Mouse (Mus musculus) cerebellum, adult 2 months (tissue): ENCODE results near the gene Ttll11. TPM values are rescaled to one million over a fixed set of nuclear protein-coding genes. Genes with fewer than 3 reads are reported as not detected.

Source experiments
- DNase-seq, 2 experiments: peaks; one replicate each; pipeline ENCODE4 v3.0.0; 2021
- H3K27ac ChIP-seq: fragments of 200-500 bp; 2 replicates; pipeline ENCODE4 v1.5.1; 2012; ENCODE audit warnings: low read length, control low read depth, inconsistent platforms; ENCODE audit not compliant: insufficient read depth
- H3K27me3 ChIP-seq: fragments of 200-500 bp; 2 replicates; pipeline ENCODE4 v1.6.1; 2012; ENCODE audit warnings: inconsistent platforms, mild to moderate bottlenecking, low read length, moderate library complexity; ENCODE audit not compliant: control insufficient read depth, insufficient read depth
- H3K4me1 ChIP-seq: fragments of 200-500 bp; 2 replicates; pipeline ENCODE4 v1.6.1; 2011; ENCODE audit warnings: low read length; ENCODE audit not compliant: control insufficient read depth, insufficient read depth
- H3K4me3 ChIP-seq: fragments of 200-500 bp; replicated peaks from 2 replicates; pipeline ENCODE3; 2011; ENCODE audit warnings: mild to moderate bottlenecking, low read depth, low read length, control low read depth; ENCODE audit not compliant: insufficient read depth
- CTCF ChIP-seq: fragments of 200-500 bp; IDR thresholded peaks from 2 replicates; pipeline ENCODE4 v1.5.1; 2011; ENCODE audit warnings: low read depth, mild to moderate bottlenecking, control low read depth, low read length, moderate library complexity, borderline replicate concordance; ENCODE audit not compliant: insufficient read depth
- POLR2A ChIP-seq: fragments of 200-500 bp; IDR thresholded peaks from 2 replicates; pipeline ENCODE4 v1.6.1; 2011; ENCODE audit warnings: low read length, control low read depth, borderline replicate concordance; ENCODE audit not compliant: insufficient read depth
- WGBS: fragments of 180-500 bp; shearing (Covaris S2); methylation state at CpG from one replicate; pipeline ENCODE4 v1.1.7; 2018; 5-methylcytosine and 5-hydroxymethylcytosine counted together
- polyA plus RNA-seq: library from polyadenylated mRNA; depleted of rRNA; stranded (reverse); fragments of >200 nt; gene quantifications from 2 replicates; pipeline ENCODE4 v1.2.3, GENCODE M21; 2012

The Ttll11 gene
- polyA plus RNA-seq, 1 experiment = 21.4 TPM

GRCm38 (mm10) chr2:35832742-35833425, 146.8 kb downstream of the Ttll11 start:
- Histone ChIP-seq H3K4me3 (no peak overlapping the region), H3K27me3 (no peaks in the 10 kb centered on the region)
- 63% methylated on average over 11 of the region's 11 CpGs for WGBS

GRCm38 (mm10) chr2:35831904-35832581, 147.7 kb downstream of the Ttll11 start:
- Histone ChIP-seq H3K27ac (no peak overlapping the region), H3K4me1 (no peaks in the 10 kb centered on the region), H3K27me3 (no peaks in the 10 kb centered on the region), H3K4me3 (no peak overlapping the region)
- TF ChIP-seq CTCF = no peak
- no peak for TF ChIP-seq POLR2A
- DNase-seq = no peak
- WGBS = 79% methylated on average over 10 of the region's 10 CpGs

More at GRCm38 (mm10) chr2:35832742-35833425, 146.8 kb downstream of the Ttll11 start:
- TF ChIP-seq CTCF = no peak
- no peak for TF ChIP-seq POLR2A
- no peaks in the 10 kb centered on the region for H3K4me1 ChIP-seq
- H3K27ac ChIP-seq = no peak overlapping the region
- no peak for DNase-seq

GRCm38 (mm10) chr2:35830966-35831903, 148.5 kb downstream of the Ttll11 start:
- WGBS = 88% methylated on average over 6 of the region's 6 CpGs
- Histone ChIP-seq H3K4me3 (no peak overlapping the region), H3K27ac (no peak overlapping the region), H3K27me3 (no peaks in the 10 kb centered on the region), H3K4me1 (no peaks in the 10 kb centered on the region)
- TF ChIP-seq CTCF = no peak
- TF ChIP-seq POLR2A = no peak
- no peak for DNase-seq

GRCm38 (mm10) chr2:35829136-35829535, 150.6 kb downstream of the Ttll11 start:
- no peaks in the 10 kb centered on the region for H3K27me3 ChIP-seq
- no peak for DNase-seq
- TF ChIP-seq CTCF (no peak), POLR2A (no peak)
- no peak overlapping the region for H3K27ac ChIP-seq
- no peak overlapping the region for H3K4me3 ChIP-seq
- WGBS = 92% methylated on average over 4 of the region's 4 CpGs
- no peaks in the 10 kb centered on the region for H3K4me1 ChIP-seq

- Histone ChIP-seq H3K4me1 (no peaks in the 10 kb centered on the region), H3K27me3 (no peaks in the 10 kb centered on the region), H3K4me3 (no peak overlapping the region), H3K27ac (no peak overlapping the region)
- whole genome bisulfite sequencing = 97% methylated on average over 4 of the region's 4 CpGs
- TF ChIP-seq CTCF (no peak), POLR2A (no peak)
- DNase-seq = no peak
Measured at GRCm38 (mm10) chr2:35827886-35828285, 151.8 kb downstream of the Ttll11 start.

- no peak overlapping the region for H3K27ac ChIP-seq
- 69% methylated on average over 7 of the region's 7 CpGs for WGBS
- no peak for DNase-seq
- no peak for TF ChIP-seq CTCF
- no peak for TF ChIP-seq POLR2A
- H3K4me3 ChIP-seq = no peak overlapping the region
- H3K27me3 ChIP-seq = no peaks in the 10 kb centered on the region
- H3K4me1 ChIP-seq = 0 out of 2 replicates have a peak, but pooled peaks cover 4% of the 10 kb centered on the region
Measured at GRCm38 (mm10) chr2:35825157-35825556, 154.6 kb downstream of the Ttll11 start.

- Histone ChIP-seq H3K4me1 (0 out of 2 replicates have a peak, but pooled peaks cover 4% of the 10 kb centered on the region), H3K4me3 (no peak overlapping the region), H3K27ac (no peak overlapping the region), H3K27me3 (no peaks in the 10 kb centered on the region)
- TF ChIP-seq POLR2A = no peak
- no peak for TF ChIP-seq CTCF
- WGBS = 90% methylated on average over 6 of the region's 6 CpGs
- no peak for DNase-seq
Measured at GRCm38 (mm10) chr2:35823589-35823988, 156.1 kb downstream of the Ttll11 start.
